Mouse (Mus musculus) thymus, adult 2 months (tissue): Measurements from ENCODE around the gene Cryl1.

Experiments used
- CTCF ChIP-seq: fragments of 200-500 bp; IDR thresholded peaks from 2 replicates; pipeline ENCODE4 v1.5.1; 2012; ENCODE audit warnings: mild to moderate bottlenecking, control low read depth, low read length, moderate library complexity, borderline replicate concordance; ENCODE audit not compliant: control insufficient read depth, poor library complexity, insufficient read depth; ENCODE audit errors: extremely low read depth
- POLR2A ChIP-seq: fragments of 200-500 bp; IDR thresholded peaks from 2 replicates; pipeline ENCODE4 v1.6.1; 2012; ENCODE audit warnings: mild to moderate bottlenecking, low read length, control low read depth, moderate library complexity; ENCODE audit not compliant: control insufficient read depth, poor library complexity, insufficient read depth; ENCODE audit errors: extremely low read depth

GRCm38 (mm10) chr14:57367327-57367726 is 31.0 kb downstream of the Cryl1 start:
- TF ChIP-seq CTCF (no peak), POLR2A (no peak)
